Mouse (Mus musculus) forelimb bud, embryonic 11.5 days (tissue): Measurements from ENCODE around the gene Kcnn3.
A peak's percentile ranks its signal among the peaks of the same experiment; 100 is the strongest.

ENCODE experiments used
- DNase-seq: peaks from one replicate; pipeline ENCODE4 v3.0.0-alpha.2; 2012; ENCODE audit warnings: low read depth, low spot score

Gene Kcnn3

DNA sequence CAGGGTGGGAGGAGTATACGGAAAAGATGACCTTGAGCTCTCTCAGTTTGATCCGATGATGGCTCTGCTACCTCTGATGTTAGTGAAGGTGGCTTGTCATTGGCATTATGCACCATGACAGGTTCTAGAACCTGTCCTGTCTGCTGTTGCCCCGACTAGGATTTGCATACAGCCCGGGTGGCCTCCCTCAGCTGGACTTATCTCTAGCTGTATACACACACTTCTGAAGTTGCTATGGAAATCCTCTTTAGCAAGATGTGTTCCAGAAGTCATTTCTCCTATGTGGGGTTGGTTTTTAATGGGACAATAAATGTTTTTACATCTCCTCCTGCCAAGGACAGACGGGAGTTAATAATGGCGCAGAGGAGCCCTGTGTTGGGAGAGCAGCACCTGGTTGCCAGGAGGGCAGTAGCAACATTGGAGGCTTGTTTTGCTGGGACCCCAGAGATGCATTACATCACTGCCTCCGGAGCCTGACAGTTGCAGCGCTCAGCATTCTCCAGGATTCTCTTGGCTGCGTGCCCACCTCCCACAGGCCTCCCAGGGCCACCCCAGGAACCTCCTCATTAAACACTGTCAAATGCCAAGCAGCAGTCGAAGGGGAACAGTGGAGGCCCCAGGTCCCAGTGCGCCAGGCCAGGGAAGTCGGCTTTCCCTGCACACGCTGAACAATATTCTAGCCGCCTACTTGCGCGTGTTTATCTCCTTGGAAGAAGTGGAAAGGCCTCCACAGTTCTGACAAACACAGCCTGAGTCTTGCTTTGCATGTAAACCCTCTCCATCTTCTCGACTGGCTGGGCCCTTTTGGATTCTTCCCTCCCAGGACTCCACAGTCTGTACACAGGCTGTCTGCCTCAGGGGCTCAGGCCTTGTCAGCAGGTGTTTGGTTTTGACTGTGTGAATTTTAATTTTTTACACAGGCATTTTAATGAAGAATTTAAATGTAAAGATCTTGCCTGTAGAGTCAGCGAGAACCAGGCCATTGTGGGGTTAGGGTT, 93.9 kb downstream of the Kcnn3 start:
- DNase-seq, result peak; percentile 48

DNA sequence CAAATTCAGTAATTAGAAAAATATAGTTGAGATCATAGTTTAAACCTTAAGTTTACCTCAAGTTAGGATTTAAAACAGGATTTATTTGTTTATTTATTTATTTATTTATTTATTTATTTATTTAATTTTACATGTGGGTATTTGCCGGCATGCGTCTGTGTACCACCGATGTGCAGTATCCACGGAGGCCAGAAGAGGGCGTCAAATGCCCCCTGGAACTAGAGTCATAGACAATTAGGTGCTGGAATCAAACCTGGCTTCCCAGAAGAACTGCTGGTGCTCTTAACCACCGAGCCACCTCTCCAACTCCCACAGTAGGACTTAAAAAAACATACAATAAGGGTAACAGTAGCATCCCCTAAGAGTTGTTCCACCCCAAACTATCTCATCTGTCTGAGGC, 96.9 kb downstream of the Kcnn3 start:
- DNase-seq, result no peak

DNA sequence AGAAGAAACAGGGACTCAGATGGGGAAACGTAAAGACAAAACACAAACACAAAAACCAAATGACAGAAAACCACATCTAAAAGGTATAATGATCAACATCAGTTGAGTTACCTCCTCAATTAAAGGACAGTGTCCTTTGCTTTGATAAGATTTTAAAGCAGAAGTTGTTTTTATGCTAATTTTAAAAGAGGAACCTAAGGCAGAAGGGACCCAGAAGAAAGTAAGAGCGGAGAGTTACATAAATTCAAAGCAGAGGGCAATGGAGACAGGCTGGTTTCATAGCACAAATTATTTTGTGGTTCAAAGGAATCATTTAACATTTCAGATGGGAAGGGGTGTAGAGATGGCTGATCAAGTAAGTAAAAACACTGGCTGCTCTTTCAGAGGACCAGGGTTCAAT, 97.4 kb downstream of the Kcnn3 start:
- DNase-seq, result no peak

DNA sequence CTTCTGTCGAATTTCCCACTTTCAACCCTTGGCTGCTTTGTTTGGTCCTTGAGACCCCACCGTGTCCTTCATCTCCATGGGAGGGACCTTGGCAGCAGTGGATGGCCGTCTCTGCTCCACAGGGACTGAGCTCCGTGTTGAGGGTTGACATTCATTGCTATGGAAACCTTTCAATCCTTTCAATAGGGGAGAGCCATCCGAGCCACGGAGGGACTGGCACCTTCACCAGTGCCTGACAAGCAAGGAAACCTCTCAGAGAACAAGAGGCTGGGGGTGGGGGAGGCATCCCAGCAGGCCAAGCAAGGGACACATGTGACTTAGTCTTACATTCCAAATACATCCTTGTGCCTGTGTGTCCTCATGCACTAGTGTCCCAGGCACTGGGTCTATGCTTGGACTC, 102.9 kb downstream of the Kcnn3 start:
- DNase-seq, result no peak

DNA sequence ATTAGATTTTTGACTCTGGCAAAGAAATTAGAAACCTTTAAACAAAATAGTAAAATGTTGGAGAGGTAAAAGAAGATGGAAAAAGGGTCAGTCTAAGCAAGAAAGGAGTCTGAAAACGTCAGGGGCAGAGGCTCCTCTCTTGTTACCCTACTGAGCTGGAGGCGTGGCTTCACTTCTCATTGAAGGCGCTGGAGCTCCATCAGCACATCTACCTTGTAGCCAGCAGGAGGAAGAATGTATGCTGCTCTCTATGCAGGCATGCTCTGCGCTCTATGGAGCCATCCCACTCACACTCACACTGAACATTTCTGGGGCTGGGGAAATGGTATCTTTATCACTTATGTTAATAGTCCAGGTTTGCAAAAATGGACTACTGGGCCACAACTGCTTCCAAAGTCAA, 103.6 kb downstream of the Kcnn3 start:
- DNase-seq, result no peak

DNA sequence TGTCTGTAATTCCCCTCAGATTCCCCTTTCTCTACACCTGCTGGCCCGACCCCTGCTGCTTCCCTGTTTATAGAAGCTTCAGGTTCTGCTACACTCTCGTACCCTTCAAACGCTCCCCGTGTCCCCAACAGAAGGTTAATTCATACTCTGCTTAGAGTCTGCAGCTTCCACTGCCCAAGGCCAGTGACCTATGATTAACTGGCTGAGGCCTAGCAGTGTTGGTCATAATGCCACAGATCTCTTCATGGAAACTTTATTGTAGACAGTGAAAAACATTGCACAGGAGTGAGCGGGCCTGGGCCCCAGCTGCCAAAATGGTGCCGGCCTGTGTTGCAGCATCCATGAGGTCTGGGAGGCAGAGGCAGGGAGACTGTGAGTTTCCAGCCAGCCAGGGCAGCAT, 104.0 kb downstream of the Kcnn3 start:
- DNase-seq, result no peak

DNA sequence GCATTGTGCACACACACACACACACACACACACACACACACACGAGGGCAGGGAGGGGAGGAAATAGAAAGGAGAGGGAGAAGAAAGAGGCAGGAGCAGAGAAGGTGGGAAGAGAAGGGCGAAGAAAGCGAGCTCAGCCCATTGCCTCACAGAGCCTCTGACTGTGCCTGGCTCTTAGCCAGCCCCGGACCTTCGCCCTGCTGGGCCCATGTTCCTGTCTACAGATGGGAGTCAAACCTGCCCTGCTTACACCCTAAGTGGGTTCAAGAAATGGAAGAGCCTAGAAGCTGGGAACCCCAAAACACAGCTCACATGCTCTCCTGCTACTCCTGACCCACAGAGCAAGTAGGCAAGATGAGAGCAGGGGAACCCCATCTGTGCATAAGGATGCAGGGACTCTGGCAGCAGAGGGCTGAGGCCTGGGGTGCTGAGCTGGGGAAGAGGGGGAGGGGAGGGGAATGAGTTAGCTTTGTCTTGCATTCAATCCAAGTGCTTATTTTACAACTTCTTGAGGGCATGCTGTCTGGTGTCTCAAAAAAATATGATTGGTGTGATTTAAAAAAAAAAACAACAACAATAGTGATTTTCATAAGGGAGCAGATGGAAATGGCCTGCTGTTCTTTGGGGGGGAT, 105.0 kb downstream of the Kcnn3 start:
- no peak for DNase-seq

DNA sequence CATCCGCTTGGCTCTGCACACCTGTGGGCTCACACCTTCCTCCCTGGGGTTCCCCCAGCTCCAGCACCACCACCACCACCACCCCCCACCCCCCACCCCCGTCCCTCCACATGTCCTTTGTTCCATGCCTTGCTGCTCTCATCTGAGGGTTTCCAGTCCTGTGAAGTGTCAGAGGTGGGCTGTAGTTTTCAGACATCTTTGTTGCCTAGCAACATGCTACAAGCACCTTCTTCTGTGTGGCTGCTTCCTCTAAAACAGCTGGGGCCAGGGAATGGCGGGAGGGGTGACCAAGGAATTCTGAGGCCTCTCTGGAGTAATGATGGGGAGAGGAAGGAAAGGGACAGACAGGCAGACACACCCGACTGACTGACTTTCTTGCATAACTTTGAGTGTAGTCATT, 106.6 kb downstream of the Kcnn3 start:
- DNase-seq, result no peak

DNA sequence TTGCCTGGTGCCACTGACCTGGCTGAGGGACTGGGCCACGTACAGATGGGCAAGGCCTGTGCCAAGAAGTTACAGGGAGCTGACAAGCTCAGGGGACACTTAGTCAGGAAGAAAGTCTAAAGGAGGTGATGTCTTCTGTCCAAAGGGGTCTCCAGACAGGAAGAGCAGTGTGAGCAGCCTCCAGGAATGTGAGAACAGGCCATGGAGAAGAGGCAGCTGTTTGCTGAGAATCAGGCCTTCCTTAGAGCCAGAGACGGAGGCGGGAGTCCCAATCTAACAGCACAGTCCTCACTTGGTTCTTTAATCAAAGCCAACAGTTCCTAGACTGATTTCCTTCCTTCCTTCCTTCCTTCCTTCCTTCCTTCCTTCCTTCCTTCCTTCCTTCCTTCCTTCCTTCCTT, 109.8 kb downstream of the Kcnn3 start:
- DNase-seq, result no peak

DNA sequence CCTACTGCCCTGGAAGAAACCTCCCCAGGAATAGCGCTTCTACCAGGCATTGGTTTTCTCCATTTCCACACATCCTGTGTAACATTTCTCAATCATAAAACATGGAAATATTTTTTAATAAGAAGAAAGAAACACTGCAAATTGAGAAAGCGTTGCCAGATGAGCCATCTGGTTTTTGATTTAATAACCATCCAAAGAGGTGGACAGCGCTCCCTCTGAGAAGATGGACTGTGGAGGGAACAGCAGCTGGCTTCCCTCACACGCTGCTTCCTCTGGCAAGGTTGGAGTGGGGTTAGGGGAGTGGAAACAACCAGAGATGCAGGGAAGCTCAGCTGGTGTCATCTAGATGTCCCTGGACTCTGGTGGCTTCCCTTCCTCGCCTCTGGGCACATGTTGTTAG, 111.8 kb downstream of the Kcnn3 start:
- no peak for DNase-seq

DNA sequence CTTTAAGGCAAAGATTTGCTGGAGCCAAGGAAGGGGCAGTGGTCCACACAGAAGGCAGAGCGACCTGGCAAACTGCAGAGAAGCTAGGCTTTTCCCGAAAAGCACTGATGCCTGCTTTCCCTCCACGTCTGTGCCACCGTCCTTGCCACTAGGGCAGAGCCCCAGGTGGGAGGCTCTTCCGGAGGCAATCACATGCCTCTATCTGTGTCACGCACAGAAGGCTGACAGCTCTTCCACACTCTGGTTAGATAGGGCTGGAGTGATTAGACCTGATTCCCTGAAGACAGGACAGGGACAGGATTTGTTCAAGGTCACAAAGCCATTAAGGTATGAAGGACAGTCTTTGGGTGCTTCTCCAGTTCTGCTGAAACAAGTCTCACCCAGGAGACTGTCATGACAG, 113.6 kb downstream of the Kcnn3 start:
- DNase-seq, result no peak

DNA sequence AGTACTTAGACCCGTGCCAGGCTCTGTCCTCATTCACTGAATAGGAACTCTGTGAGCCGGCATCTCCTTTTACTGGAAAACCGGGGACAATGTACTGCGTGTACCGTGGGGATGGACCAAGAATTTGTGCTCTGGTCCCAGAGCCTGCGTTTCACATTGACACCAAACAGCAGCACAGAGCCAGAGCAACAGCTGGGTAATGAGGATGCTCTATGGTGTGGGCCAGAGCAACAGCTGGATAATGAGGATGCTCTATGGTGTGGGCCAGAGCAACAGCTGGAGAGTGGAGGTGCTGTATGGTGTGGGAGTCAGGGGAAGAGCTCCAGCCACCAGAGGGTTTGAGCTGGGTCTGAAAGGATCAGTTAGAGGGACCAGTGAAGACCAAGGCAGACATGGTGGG, 114.0 kb downstream of the Kcnn3 start:
- DNase-seq, result no peak

DNA sequence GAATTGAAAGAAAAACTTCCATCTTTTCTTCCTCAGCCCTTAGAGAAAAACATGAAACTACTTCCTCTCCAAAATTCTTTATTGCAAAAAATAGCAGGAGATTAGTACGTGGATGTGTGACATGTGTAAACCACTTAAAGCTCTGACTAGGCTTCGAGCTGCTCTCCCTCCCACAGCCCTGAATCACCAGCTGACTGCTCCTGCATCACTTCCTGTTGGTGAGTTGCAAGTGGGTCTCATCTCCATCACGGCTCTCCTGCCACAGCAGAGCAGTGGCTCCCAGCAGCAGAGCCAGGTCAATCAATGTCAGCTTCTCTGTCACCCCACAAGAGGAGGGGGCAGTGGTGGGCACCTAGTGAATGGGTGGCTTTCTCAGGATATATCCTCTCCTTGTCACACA, 120.8 kb downstream of the Kcnn3 start:
- no peak for DNase-seq

DNA sequence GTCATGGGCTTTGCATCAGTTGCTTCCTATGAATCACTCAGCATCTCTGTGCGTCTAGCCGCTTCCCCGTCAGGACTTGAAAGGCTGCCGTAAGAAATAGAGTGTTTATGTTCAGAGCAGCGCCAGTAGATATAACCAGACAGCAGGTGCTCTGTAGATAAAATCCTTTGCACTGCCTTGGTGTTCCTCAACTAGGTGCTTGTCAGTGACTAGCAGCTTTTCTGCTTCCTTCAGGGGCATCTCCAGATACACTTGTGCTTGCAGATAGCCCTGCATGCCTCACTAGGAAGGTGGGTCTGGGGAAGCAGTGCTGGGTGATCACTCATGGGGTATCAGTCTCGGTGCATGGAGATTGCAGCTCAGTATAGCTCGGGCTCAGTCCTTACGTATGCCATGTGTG, 123.4 kb downstream of the Kcnn3 start:
- DNase-seq, result no peak

DNA sequence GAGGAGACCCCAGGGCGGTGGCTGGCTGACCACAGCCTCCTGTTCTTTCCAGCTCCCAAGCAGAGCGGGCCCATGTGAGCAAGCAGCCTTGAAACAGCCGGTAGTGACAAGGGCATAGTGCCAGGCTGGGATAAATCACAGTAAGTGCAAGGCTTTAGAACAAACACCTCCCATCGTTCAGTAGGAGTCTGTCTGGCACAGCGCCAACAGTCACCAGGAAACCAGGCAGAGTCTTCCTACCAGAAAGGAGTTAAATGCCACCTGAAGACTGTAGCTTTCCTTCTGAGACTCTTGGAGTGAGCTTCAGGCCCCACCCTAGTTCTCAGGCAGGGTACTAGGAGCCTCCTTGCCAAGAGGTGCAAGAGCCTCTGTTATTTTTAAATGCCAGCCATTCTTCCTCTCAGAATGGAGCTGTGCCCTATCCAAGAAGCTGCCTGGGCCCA, 126.9 kb downstream of the Kcnn3 start:
- DNase-seq, result no peak

DNA sequence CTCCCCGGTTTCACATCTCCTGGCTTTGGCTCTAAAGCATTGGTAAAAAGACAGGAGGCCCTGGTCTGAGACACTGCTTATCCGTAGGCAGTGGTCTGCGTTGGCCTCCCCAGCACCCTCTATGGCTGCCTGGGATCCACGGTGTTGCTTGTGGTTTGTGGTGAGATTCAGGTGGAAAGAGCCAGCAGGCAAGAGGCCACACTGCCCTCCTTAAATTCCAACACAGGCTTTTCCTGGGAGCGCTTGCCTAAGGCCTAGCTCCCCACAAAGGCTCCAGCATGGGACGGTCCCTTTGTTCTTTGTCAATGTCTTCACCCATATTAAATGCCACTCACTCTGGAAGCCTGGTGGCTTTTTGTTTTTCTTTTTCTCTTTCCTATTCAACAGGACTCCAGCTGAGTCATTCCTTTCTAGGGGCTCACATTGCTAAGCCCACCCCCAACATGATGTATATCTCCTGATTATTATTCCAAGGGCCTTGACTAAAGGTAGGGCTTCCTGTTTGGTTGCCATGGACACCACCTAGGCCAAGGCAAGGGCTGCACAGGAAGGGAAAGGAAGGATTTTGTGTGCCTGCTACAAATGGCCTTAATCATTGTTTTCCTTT, 127.4 kb downstream of the Kcnn3 start:
- DNase-seq, result peak; percentile 53

DNA sequence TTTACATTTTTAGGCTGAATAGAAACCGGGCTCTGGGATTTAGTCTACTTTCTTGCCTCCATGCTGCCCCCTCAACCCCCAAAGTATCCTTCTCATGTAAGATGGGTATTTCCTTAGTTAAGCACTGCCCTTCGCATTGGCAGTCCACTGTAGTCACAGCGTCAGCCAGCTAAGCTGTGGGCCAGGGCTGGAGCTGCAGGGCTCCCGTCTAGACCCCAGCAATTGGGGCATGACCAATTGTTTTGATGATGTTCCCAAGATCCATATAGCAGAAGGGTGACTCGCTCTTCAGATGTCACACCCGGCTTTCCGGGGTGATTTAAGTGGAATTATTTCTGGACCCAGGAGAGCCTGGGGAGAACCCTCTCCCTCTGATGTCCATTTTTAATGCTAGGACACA, 129.9 kb downstream of the Kcnn3 start:
- DNase-seq, result no peak

DNA sequence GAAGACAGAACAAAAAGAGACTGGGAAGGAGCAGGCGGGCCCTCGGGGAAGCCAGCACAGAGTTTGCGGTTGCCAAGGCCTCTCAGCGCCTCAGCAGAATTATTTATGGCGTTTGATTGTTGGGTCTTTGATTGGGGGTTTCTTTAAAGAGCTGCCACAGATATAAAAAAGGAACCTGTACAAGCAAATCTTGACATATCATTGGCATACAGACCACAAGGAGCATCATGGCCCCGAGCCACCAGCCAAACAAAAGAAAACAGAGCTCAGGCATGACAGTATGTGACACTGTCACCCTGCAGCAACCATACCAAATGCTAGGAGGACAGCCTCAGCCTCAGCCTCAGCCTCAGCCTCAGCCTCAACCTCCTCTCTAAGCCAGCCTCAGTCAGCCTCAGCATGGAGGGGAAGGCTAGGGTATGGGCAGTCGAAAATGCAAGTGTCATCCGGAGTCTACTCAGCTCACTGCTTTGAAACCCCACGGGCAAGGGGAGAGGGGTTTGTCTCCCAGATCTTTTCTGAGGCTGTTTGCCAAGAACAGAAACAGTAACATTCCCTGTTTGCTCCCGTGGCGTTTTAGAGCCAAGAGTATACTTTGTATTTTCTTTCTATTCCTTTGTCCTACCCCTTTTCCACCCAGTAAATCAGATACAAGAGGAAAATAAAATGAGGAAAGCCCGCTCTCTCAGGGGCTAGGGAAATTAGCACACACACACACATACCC, 133.4 kb downstream of the Kcnn3 start:
- no peak for DNase-seq

DNA sequence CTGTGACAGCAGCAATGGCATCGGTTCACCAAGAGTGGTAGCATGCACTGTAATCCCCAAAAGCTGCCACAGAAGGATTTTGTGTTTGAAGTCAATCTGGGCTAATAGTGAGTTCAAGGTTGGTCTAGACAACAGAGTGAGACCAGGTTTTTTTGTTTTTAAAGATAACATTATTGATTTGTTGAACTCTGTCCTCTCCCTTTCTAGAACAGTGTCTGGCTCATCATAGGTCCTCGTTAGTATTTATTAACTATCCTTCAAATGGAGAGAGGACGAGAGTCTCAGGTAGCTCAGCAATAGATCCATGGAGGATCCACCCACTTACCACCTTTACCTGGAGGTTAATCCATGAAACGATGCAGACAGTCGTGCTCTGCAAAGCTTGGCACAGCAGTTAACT, 137.1 kb downstream of the Kcnn3 start:
- no peak for DNase-seq

DNA sequence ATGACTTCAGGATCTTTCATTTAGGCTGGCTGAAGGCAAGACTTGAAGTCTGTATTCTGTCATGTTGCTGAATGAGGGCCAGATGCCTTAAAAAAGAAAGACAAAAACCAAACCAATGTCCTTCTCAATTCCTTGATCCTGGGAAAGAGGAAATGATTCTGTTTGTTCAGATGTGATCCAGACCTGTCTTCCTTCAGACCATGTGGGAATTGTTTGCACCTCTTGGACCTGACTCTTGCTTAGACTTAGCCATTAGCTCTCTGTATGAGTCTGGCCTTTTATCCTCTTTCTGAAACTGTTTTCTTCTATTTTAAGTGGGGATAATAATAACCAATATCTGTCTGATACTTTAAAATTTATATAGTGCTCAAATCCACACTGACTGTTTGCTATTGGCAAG, 138.5 kb downstream of the Kcnn3 start:
- no peak for DNase-seq

DNA sequence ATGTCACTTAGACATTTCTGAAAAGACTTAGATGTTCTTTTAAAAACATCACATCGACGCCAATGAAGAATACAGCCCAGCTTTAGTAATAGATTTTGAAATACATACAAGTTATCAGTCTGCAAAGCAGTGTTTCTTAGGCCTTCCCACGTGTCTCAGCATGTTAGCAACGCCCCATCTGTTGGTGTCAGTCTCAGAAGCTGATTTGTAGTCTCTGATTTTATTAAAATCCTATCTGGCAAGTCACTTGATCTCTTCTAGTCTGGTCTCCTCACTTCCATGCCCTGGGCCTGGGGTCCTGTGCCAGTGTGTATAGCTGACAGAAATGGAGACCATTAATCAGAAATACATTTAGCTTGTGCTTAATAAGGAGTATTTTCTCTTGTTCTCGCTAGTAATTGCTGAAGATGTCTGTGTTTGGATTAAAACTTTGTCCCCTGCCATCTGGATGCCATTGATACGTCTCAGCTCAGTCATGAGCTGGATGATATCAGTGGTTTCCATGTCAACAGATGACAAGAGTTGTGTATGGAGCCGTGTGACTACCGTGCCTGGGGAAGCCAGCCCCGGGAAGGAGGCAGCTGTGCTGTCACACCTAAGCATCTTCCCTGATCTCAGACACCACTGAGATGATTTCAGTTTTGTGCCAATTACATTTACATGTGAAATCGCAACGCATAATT, 140.1 kb downstream of the Kcnn3 start:
- no peak for DNase-seq
